Mouse (Mus musculus) liver, postnatal 0 days (tissue): ENCODE measurements at regions not wholly inside any gene's neighbourhood (a gene's known extent, or its start where the extent isn't known, plus 50 kb on each side); places are given as distances from the start of the nearest gene placed in this dataset.

Experiments used
- ATAC-seq: fragments of 200-750 bp; cut with Nextera tagmentation; 2 replicates; pipeline ENCODE4 v1.8.0; 2017; ENCODE audit warnings: mild to moderate bottlenecking, moderate library complexity
- DNase-seq: peaks from one replicate; pipeline ENCODE4 v3.0.0-alpha.2; 2016
- H3K27ac ChIP-seq: fragments of 300-500 bp; sonication (generic); 2 replicates; pipeline ENCODE4 v1.5.1; 2014; ENCODE audit warnings: antibody characterized with exemption, moderate library complexity, mild to moderate bottlenecking, low read depth
- H3K27me3 ChIP-seq: fragments of 300-500 bp; sonication (generic); 2 replicates; pipeline ENCODE4 v1.6.1; 2014; ENCODE audit warnings: low read length, control low read depth, mixed read lengths; ENCODE audit not compliant: insufficient read depth
- H3K36me3 ChIP-seq: fragments of 300-500 bp; sonication (generic); replicated peaks from 2 replicates; pipeline ENCODE4 v1.6.1; 2014; ENCODE audit warnings: mild to moderate bottlenecking, control low read depth, low read length, moderate library complexity, mixed read lengths; ENCODE audit not compliant: insufficient read depth
- H3K4me1 ChIP-seq: fragments of 300-500 bp; sonication (generic); 2 replicates; pipeline ENCODE4 v1.6.1; 2014; ENCODE audit warnings: antibody characterized with exemption, mild to moderate bottlenecking, control low read depth; ENCODE audit not compliant: insufficient read depth
- H3K4me2 ChIP-seq: fragments of 300-500 bp; sonication (generic); 2 replicates; pipeline ENCODE4 v1.6.1; 2014; ENCODE audit warnings: low read depth, mild to moderate bottlenecking, low read length, moderate library complexity, mixed read lengths
- H3K4me3 ChIP-seq: fragments of 300-500 bp; sonication (generic); 2 replicates; pipeline ENCODE4 v1.5.1; 2014; ENCODE audit warnings: low read depth, low read length
- H3K9ac ChIP-seq: fragments of 300-500 bp; sonication (generic); replicated peaks from 2 replicates; pipeline ENCODE4 v1.6.1; 2014; ENCODE audit warnings: mild to moderate bottlenecking, moderate library complexity
- H3K9me3 ChIP-seq: fragments of 300-500 bp; sonication (generic); 2 replicates; pipeline ENCODE4 v1.6.1; 2016; ENCODE audit warnings: mild to moderate bottlenecking, control low read depth, low read length, mixed read lengths
- CTCF ChIP-seq: sonication (generic); IDR thresholded peaks from 2 replicates; pipeline ENCODE4 v1.5.1; 2016; ENCODE audit warnings: antibody characterized with exemption, low read depth
- EP300 ChIP-seq: IDR thresholded peaks from 2 replicates; pipeline ENCODE4 v1.6.1; 2016; ENCODE audit warnings: antibody characterized with exemption, low read depth, mild to moderate bottlenecking
- WGBS: fragments of 180-500 bp; shearing (Covaris S2); extraction: QIAGEN DNeasy Blood & Tissue Kit; methylation state at CpG from one replicate; pipeline ENCODE4 v1.1.7; 2014; ENCODE audit not compliant: insufficient replicate concordance; 5-methylcytosine and 5-hydroxymethylcytosine counted together

DNA sequence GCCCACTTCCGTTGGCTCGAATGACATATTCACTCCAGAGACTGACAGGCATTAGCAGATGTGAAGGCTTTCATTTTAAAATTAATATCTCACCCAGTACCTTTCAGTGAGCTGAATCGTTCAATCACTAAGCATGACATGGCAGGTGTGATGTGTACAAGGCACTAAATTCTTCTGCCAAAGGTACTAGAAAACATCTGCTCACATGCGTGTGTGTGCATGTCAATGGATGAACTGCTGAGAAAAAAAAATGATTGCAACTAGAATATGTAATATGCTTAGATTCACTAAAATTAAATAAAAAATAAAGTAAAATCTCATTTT is 191.6 kb upstream of the Mageb18 start:
- Histone ChIP-seq H3K36me3 (no peaks in the 10 kb centered on the region), H3K27me3 (no peaks in the 10 kb centered on the region), H3K4me1 (no peaks in the 10 kb centered on the region), H3K27ac (no peak overlapping the region), H3K4me3 (no peak overlapping the region), H3K4me2 (no peak overlapping the region), H3K9me3 (no peaks in the 10 kb centered on the region), H3K9ac (no peak overlapping the region)
- 62% methylated on average over 4 of the region's 4 CpGs for WGBS
- TF ChIP-seq EP300 (no peak), CTCF (no peak)
- ATAC-seq (no peak), DNase-seq (no peak)

- H3K9ac ChIP-seq, result no peak overlapping the region
- no peak for DNase-seq
- no peak for ATAC-seq
- H3K27me3 ChIP-seq, result no peaks in the 10 kb centered on the region
- H3K36me3 ChIP-seq, result no peaks in the 10 kb centered on the region
- H3K4me1 ChIP-seq, result no peaks in the 10 kb centered on the region
- WGBS, result 68% methylated on average over 5 of the region's 5 CpGs
- no peak overlapping the region for H3K4me2 ChIP-seq
- no peak overlapping the region for H3K4me3 ChIP-seq
- TF ChIP-seq CTCF (no peak), EP300 (no peak)
- no peaks in the 10 kb centered on the region for H3K9me3 ChIP-seq
- H3K27ac ChIP-seq, result no peak overlapping the region
These were observed 191.1 kb upstream of the Mageb18 start for GRCm38 (mm10) chrX:92790323-92791022.

DNA sequence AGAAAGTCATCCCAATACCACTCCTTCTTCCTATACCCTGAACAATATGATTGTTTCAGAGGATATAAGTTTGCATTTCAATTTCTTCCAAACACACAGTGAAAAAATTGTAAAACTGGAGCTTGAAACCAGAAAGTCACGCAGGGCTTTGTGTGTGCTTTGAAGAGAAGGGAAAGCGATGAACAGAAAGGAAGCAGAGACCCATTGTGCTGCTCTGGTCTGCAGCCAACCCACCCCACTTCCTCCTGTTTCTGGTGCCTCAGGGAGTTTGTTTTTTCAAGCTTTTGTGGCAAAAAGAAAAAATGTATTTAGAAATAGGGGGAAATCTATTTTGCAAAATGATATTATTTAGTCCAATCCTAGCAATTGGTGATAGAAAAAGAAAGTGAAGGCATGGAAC is 187.4 kb upstream of the Mageb18 start:
- TF ChIP-seq CTCF (no peak), EP300 (no peak)
- no peak for DNase-seq
- 35% methylated on average over 2 of the region's 2 CpGs for WGBS

GRCm38 (mm10) chrX:92740026-92740425 is 140.7 kb upstream of the Mageb18 start:
- 50% methylated on average over 2 of the region's 2 CpGs for WGBS

More for the DNA sequence above, 187.4 kb upstream of the Mageb18 start:
- H3K9ac ChIP-seq, result no peak overlapping the region
- no peak overlapping the region for H3K27ac ChIP-seq
- H3K36me3 ChIP-seq, result no peaks in the 10 kb centered on the region
- ATAC-seq, result no peak
- H3K9me3 ChIP-seq, result no peaks in the 10 kb centered on the region
- no peaks in the 10 kb centered on the region for H3K27me3 ChIP-seq
- no peak overlapping the region for H3K4me2 ChIP-seq
- H3K4me3 ChIP-seq, result no peak overlapping the region
- H3K4me1 ChIP-seq, result no peaks in the 10 kb centered on the region

DNA sequence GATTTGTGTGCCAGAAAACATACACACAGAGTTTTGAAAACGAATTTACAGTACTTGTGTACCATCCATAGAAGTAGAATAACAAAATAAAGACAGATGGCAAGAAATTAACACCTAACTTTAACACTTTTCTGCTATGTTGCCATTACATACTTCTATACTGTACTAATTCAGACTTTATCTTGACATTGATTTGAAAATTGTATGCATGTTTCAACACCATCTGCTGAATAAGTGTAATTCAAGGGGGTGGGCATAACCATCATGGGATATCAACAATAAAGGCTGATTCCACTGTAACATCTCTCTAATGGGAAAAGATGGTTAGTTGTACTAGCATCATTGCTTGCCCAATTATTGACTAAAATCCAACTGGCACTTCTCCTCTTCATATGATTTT is 110.9 kb upstream of the Mageb18 start:
- no peaks in the 10 kb centered on the region for H3K36me3 ChIP-seq
- DNase-seq (no peak), ATAC-seq (no peak)
- H3K4me2 ChIP-seq, result no peak overlapping the region
- no peaks in the 10 kb centered on the region for H3K27me3 ChIP-seq
- no peak overlapping the region for H3K4me3 ChIP-seq
- no peak for TF ChIP-seq CTCF
- no peak for TF ChIP-seq EP300
- no peak overlapping the region for H3K27ac ChIP-seq
- 9% methylated on average over 1 of the region's 1 CpGs for WGBS
- H3K4me1 ChIP-seq, result no peaks in the 10 kb centered on the region
- H3K9me3 ChIP-seq, result no peaks in the 10 kb centered on the region
- no peak overlapping the region for H3K9ac ChIP-seq

More at GRCm38 (mm10) chrX:92740026-92740425, 140.7 kb upstream of the Mageb18 start:
- no peaks in the 10 kb centered on the region for H3K27me3 ChIP-seq
- no peak for ATAC-seq
- DNase-seq, result no peak
- no peaks in the 10 kb centered on the region for H3K9me3 ChIP-seq
- no peaks in the 10 kb centered on the region for H3K36me3 ChIP-seq
- TF ChIP-seq CTCF (no peak), EP300 (no peak)
- H3K4me1 ChIP-seq, result no peaks in the 10 kb centered on the region
- no peak overlapping the region for H3K27ac ChIP-seq
- no peak overlapping the region for H3K4me3 ChIP-seq
- no peak overlapping the region for H3K4me2 ChIP-seq
- H3K9ac ChIP-seq, result no peak overlapping the region

- no peak overlapping the region for H3K4me3 ChIP-seq
- DNase-seq, result no peak
- no peaks in the 10 kb centered on the region for H3K36me3 ChIP-seq
- 76% methylated on average over 7 of the region's 7 CpGs for WGBS
- no peaks in the 10 kb centered on the region for H3K27me3 ChIP-seq
- no peak overlapping the region for H3K9ac ChIP-seq
- H3K9me3 ChIP-seq, result no peaks in the 10 kb centered on the region
- no peaks in the 10 kb centered on the region for H3K4me1 ChIP-seq
- TF ChIP-seq CTCF, result no peak
- no peak for TF ChIP-seq EP300
- H3K27ac ChIP-seq, result no peak overlapping the region
- ATAC-seq, result no peak
- no peak overlapping the region for H3K4me2 ChIP-seq
These were observed 80.4 kb upstream of the Mageb18 start for GRCm38 (mm10) chrX:92679761-92680160.

DNA sequence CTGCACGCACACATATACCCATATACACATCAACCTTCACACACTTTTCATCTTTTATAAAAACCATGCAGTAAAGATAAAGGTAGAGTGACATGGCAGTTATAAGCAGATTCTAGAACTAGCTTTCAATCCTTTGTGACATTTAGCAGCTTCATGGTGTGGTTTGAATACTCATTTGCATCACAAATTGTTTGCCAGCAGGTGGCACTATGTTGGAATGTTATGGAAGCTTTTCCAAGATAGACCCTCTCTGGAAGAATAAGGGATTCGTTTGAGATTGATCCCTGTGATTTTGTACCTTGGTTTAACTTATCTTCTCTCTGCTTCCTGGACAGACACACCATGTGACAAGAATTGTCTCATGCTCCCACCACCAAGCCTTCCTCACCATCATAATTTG is 61.8 kb upstream of the Mageb18 start:
- no peak overlapping the region for H3K9ac ChIP-seq
- ATAC-seq, result no peak
- H3K4me1 ChIP-seq, result no peaks in the 10 kb centered on the region
- H3K36me3 ChIP-seq, result no peaks in the 10 kb centered on the region
- H3K27ac ChIP-seq, result no peak overlapping the region
- H3K4me2 ChIP-seq, result no peak overlapping the region
- no peak overlapping the region for H3K4me3 ChIP-seq
- no peak for TF ChIP-seq EP300
- 0 out of 2 replicates have a peak, but pooled peaks have one; percentile 17 for TF ChIP-seq CTCF
- no peaks in the 10 kb centered on the region for H3K27me3 ChIP-seq
- WGBS, result 53% methylated on average over 2 of the region's 2 CpGs
- no peak for DNase-seq
- H3K9me3 ChIP-seq, result no peaks in the 10 kb centered on the region
